Mouse (Mus musculus): ENCODE measurements around the gene Nudt16.

GRCm38 (mm10) chr9:105131253-105132001, at the start of gene Nudt16:
- peak; percentile 70 for TF ChIP-seq POLR2A (IDR thresholded peaks at IDR 0.05; ENCODE audit: borderline replicate concordance, insufficient read depth, low read length)
- no peak for TF ChIP-seq CTCF (IDR thresholded peaks at IDR 0.05; ENCODE audit: borderline replicate concordance, insufficient read depth, low read depth, low read length)

Data from cerebellum, adult 2 months (tissue).